12 mouse cellular contexts compared by ENCODE assay signal in genomic region chr12:79629945-79630850, GRCm38 (mm10).
DNase-seq lines count a peak whose midpoint lies in the region; ATAC-seq lines count a peak whose summit lies in the region.
"Had no signal": no experiment of that assay in that cellular context is flagged by ENCODE, and none has a peak within 500 bp of the region (broad histone marks: within the 10 kb centered on the region; RNA-seq: fewer than 3 reads in every experiment).

No protein-coding gene starts in this region.

- no peak overlapping the region for H3K27ac ChIP-seq in heart, embryonic 11.5 days (ENCODE audit: low read depth, low read length)
- H3K27ac ChIP-seq in liver, embryonic 13.5 days, result peak overlapping the region; percentile 21; the same call in 1 of the 2 replicates
- H3K27ac ChIP-seq in stomach, embryonic 16.5 days (ENCODE audit: low read length), result peak overlapping the region; percentile 76
- H3K27ac ChIP-seq in neural tube, embryonic 15.5 days (replicated peaks), result no peak overlapping the region
- H3K27ac ChIP-seq: midbrain, embryonic 12.5 days had no signal

- WGBS in heart, embryonic 11.5 days (ENCODE audit: insufficient replicate concordance), result 76% methylated on average over 7 of the region's 7 CpGs
- 53% methylated on average over 7 of the region's 7 CpGs for WGBS in liver, embryonic 13.5 days (ENCODE audit: insufficient replicate concordance)
- 63% methylated on average over 7 of the region's 7 CpGs for WGBS in stomach, embryonic 16.5 days
- WGBS in neural tube, embryonic 15.5 days, result 89% methylated on average over 7 of the region's 7 CpGs

- no peak overlapping the region for H3K9ac ChIP-seq in heart, embryonic 11.5 days (ENCODE audit: low read depth, low read length)
- H3K9ac ChIP-seq in liver, embryonic 13.5 days, result no peak overlapping the region
- H3K9ac ChIP-seq in stomach, embryonic 16.5 days (ENCODE audit: low read length), result no peak overlapping the region
- no peak overlapping the region for H3K9ac ChIP-seq in neural tube, embryonic 15.5 days (replicated peaks)
- H3K9ac ChIP-seq: midbrain, embryonic 12.5 days had no signal

- peak; percentile 97 for DNase-seq in heart, adult 11 months
- peak; percentile 39 for DNase-seq in lung, postnatal 25 days (ENCODE audit: low spot score)
- no peak for DNase-seq in lung, postnatal 10 days
- DNase-seq in liver, embryonic 13.5 days, result no peak
- DNase-seq in layer of hippocampus, adult 18-20 months (ENCODE audit: low spot score in 2 of 2), result no peak
- DNase-seq: adrenal gland, adult 2 months; cerebellum, adult 11 months; kidney, postnatal 14 days had no signal

- H3K4me2 ChIP-seq in heart, embryonic 11.5 days, result no peak overlapping the region
- no peak overlapping the region for H3K4me2 ChIP-seq in liver, embryonic 13.5 days
- no peak overlapping the region for H3K4me2 ChIP-seq in stomach, embryonic 16.5 days (ENCODE audit: low read depth, low read length)
- no peak overlapping the region for H3K4me2 ChIP-seq in neural tube, embryonic 15.5 days
- H3K4me2 ChIP-seq: midbrain, embryonic 12.5 days had no signal

- no peak for ATAC-seq in heart, embryonic 11.5 days (replicated peaks; ENCODE audit: insufficient number of reproducible peaks, low FRiP score, low TSS enrichment)
- no peak for ATAC-seq in liver, embryonic 13.5 days (ENCODE audit: low read depth)
- peak; percentile 86 for ATAC-seq in stomach, embryonic 16.5 days (ENCODE audit: insufficient read depth, low FRiP score)
- no peak for ATAC-seq in neural tube, embryonic 15.5 days (ENCODE audit: low FRiP score)

- no peak overlapping the region for H3K4me3 ChIP-seq in heart, embryonic 11.5 days (ENCODE audit: low read depth, low read length)
- no peak overlapping the region for H3K4me3 ChIP-seq in liver, embryonic 13.5 days (replicated peaks)
- H3K4me3 ChIP-seq in stomach, embryonic 16.5 days (replicated peaks; ENCODE audit: low read length), result no peak overlapping the region
- H3K4me3 ChIP-seq in neural tube, embryonic 15.5 days (replicated peaks), result no peak overlapping the region
- H3K4me3 ChIP-seq: midbrain, embryonic 12.5 days had no signal

- no peaks in the 10 kb centered on the region for H3K27me3 ChIP-seq in heart, embryonic 11.5 days (ENCODE audit: control insufficient read depth, insufficient read depth, low read length)
- no peaks in the 10 kb centered on the region for H3K27me3 ChIP-seq in liver, embryonic 13.5 days
- H3K27me3 ChIP-seq in stomach, embryonic 16.5 days (ENCODE audit: control insufficient read depth, insufficient read depth, low read length), result no peaks in the 10 kb centered on the region
- H3K27me3 ChIP-seq in neural tube, embryonic 15.5 days (replicated peaks), result no peaks in the 10 kb centered on the region
- H3K27me3 ChIP-seq: midbrain, embryonic 12.5 days had no signal

- no peaks in the 10 kb centered on the region; the same call in 1 of the 2 replicates for H3K4me1 ChIP-seq in heart, embryonic 11.5 days (ENCODE audit: control insufficient read depth, insufficient read depth, low read length)
- H3K4me1 ChIP-seq in liver, embryonic 13.5 days (replicated peaks), result peaks cover 24% of the 10 kb centered on the region
- peaks cover 17% of the 10 kb centered on the region for H3K4me1 ChIP-seq in stomach, embryonic 16.5 days (ENCODE audit: control insufficient read depth, insufficient read depth, low read length)
- peaks cover 14% of the 10 kb centered on the region for H3K4me1 ChIP-seq in neural tube, embryonic 15.5 days

- no peaks in the 10 kb centered on the region for H3K9me3 ChIP-seq in heart, embryonic 11.5 days (replicated peaks; ENCODE audit: control insufficient read depth, low read length)
- H3K9me3 ChIP-seq in liver, embryonic 13.5 days (replicated peaks), result no peaks in the 10 kb centered on the region
- no peaks in the 10 kb centered on the region for H3K9me3 ChIP-seq in stomach, embryonic 16.5 days (replicated peaks; ENCODE audit: control insufficient read depth, low read length)
- H3K9me3 ChIP-seq in neural tube, embryonic 15.5 days (replicated peaks), result no peaks in the 10 kb centered on the region
- H3K9me3 ChIP-seq: midbrain, embryonic 12.5 days had no signal

- no peaks in the 10 kb centered on the region for H3K36me3 ChIP-seq in heart, embryonic 11.5 days (ENCODE audit: control insufficient read depth, insufficient read depth, low read length)
- H3K36me3 ChIP-seq in liver, embryonic 13.5 days, result no peaks in the 10 kb centered on the region
- no peaks in the 10 kb centered on the region for H3K36me3 ChIP-seq in stomach, embryonic 16.5 days (ENCODE audit: control insufficient read depth, insufficient read depth, low read length)
- no peaks in the 10 kb centered on the region for H3K36me3 ChIP-seq in neural tube, embryonic 15.5 days
- H3K36me3 ChIP-seq: midbrain, embryonic 12.5 days had no signal

Comparison
In these comparisons a context has a peak if more than half of its experiments do, and no peak if none do; other contexts are left out.
1. DNase-seq: peak in heart, adult 11 months (single experiment) and lung, postnatal 25 days (single experiment); none in lung, postnatal 10 days (single experiment), liver, embryonic 13.5 days (single experiment) and layer of hippocampus, adult 18-20 months (0 of 2).
2. H3K27ac ChIP-seq: peak in liver, embryonic 13.5 days (single experiment) and stomach, embryonic 16.5 days (single experiment); none in heart, embryonic 11.5 days (single experiment) and neural tube, embryonic 15.5 days (single experiment).